Mouse (Mus musculus) bone marrow macrophage, adult 2 months (primary cell): Measurements from ENCODE around the gene Exph5.

Experiments
- CTCF ChIP-seq: IDR thresholded peaks from 2 replicates; pipeline ENCODE4 v1.5.1; 2012; ENCODE audit warnings: low read depth, mild to moderate bottlenecking, low read length, moderate library complexity
- POLR2A ChIP-seq: IDR thresholded peaks from 2 replicates; pipeline ENCODE4 v1.6.1; 2012; ENCODE audit warnings: mild to moderate bottlenecking, low read depth, low read length, borderline replicate concordance

GRCm38 (mm10) chr9:53402991-53403390 lies 101.5 kb downstream of the Exph5 start:
- TF ChIP-seq POLR2A, result no peak
- no peak for TF ChIP-seq CTCF
